Mouse (Mus musculus): ENCODE data around the gene Gm49373.

DNA sequence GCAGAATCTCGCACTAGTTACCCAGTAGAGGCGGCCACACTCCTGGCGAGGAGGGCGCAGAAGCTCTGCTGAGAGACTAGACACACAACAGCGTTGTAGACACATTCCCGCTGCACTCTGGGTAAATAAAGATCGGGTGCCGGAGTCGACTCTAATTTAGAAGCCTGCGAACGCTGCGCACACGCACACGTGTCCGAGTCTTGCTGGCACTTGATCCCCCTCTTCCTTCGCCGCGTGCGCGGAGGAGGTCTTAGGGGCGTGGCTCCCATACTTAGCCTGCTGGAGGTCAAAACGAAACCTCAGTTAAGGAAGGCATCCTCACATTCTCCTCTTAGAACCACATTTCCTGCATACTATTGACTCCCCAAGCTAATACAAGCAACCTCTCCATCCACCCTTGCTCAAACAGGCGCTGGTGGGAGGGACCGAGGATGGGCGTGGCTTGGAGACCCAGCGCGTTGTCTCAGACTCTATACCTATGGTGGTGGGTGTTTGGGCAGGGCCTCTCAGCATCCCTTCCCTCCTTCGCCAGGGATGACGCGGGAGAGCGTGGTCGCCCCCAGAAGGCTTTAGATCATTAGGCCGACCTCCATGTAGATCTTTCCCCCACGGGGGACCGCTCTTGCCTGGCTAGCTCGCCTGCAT is 41.5 kb downstream of the Gm49373 start:
- TF ChIP-seq ZC3H11A (IDR thresholded peaks at IDR 0.05; ENCODE audit: low read depth, low read length) = no peak
- TF ChIP-seq CTCF (conservative IDR thresholded peaks at IDR 0.05 in 1 of 2, IDR thresholded peaks at IDR 0.05 in 1 of 2; ENCODE audit: low read depth in 2 of 2, low read length in 2 of 2) = no peak

Measured in CH12.LX (cell line).